Mouse (Mus musculus) liver, postnatal 0 days (tissue): ENCODE results near the gene Bcl2l13.

Source experiments
- CTCF ChIP-seq: sonication (generic); IDR thresholded peaks from 2 replicates; pipeline ENCODE4 v1.5.1; 2016; ENCODE audit warnings: antibody characterized with exemption, low read depth
- EP300 ChIP-seq: IDR thresholded peaks from 2 replicates; pipeline ENCODE4 v1.6.1; 2016; ENCODE audit warnings: antibody characterized with exemption, low read depth, mild to moderate bottlenecking

- TF ChIP-seq CTCF (no peak), EP300 (no peak)
These were observed 102.1 kb downstream of the Bcl2l13 start for GRCm38 (mm10) chr6:120937999-120938608.
